Mouse (Mus musculus): ENCODE data around the gene Lamc1.
"Not testable (repeated sequence)": the region's sequence is repeated elsewhere in the genome, so short reads cannot be mapped to it uniquely, and the experiment has no call there.

The Lamc1 gene

GRCm38 (mm10) chr1:153332444-153333295 is at the start of gene Lamc1:
Lamc1 (minus strand) TSS chr1:153332786.
- DNase-seq (ENCODE audit: low spot score in 2 of 2) = peak; percentile 84 to 92

GRCm38 (mm10) chr1:153380746-153381282 is 48.2 kb upstream of the Lamc1 start:
- no peak for DNase-seq (ENCODE audit: low spot score in 2 of 2)

GRCm38 (mm10) chr1:153379832-153380231 is 47.2 kb upstream of the Lamc1 start:
- no peak for DNase-seq (ENCODE audit: low spot score in 2 of 2)

GRCm38 (mm10) chr1:153378587-153378986 is 46.0 kb upstream of the Lamc1 start:
- DNase-seq (ENCODE audit: low spot score in 2 of 2) = no peak

GRCm38 (mm10) chr1:153376446-153376845 is 43.9 kb upstream of the Lamc1 start:
- DNase-seq (ENCODE audit: low spot score in 2 of 2) = no peak

- DNase-seq (ENCODE audit: low spot score in 2 of 2) = no peak
Measured at GRCm38 (mm10) chr1:153374136-153374535, 41.5 kb upstream of the Lamc1 start.

- DNase-seq (ENCODE audit: low spot score in 2 of 2) = no peak
Measured at GRCm38 (mm10) chr1:153371846-153372245, 39.3 kb upstream of the Lamc1 start.

- DNase-seq (ENCODE audit: low spot score in 2 of 2) = no peak
Measured at GRCm38 (mm10) chr1:153369011-153369410, 36.4 kb upstream of the Lamc1 start.

- no peak for DNase-seq (ENCODE audit: low spot score in 2 of 2)
Measured at GRCm38 (mm10) chr1:153367048-153367447, 34.5 kb upstream of the Lamc1 start.

GRCm38 (mm10) chr1:153361926-153362325 is 29.3 kb upstream of the Lamc1 start:
- no peak for DNase-seq (ENCODE audit: low spot score in 2 of 2)

GRCm38 (mm10) chr1:153360556-153360955 is 28.0 kb upstream of the Lamc1 start:
- no peak for DNase-seq (ENCODE audit: low spot score in 2 of 2)

- DNase-seq (ENCODE audit: low spot score in 2 of 2) = no peak
Measured at GRCm38 (mm10) chr1:153357218-153357617, 24.6 kb upstream of the Lamc1 start.

GRCm38 (mm10) chr1:153354466-153354865 is 21.9 kb upstream of the Lamc1 start:
- no peak for DNase-seq (ENCODE audit: low spot score in 2 of 2)

- DNase-seq (ENCODE audit: low spot score in 2 of 2) = peak in 1 of 2 experiments; percentile 32
Measured at GRCm38 (mm10) chr1:153353736-153354430, 21.3 kb upstream of the Lamc1 start.

- DNase-seq (ENCODE audit: low spot score in 2 of 2) = peak in 1 of 2 experiments; percentile 8
Measured at GRCm38 (mm10) chr1:153351034-153351433, 18.4 kb upstream of the Lamc1 start.

- no peak for DNase-seq (ENCODE audit: low spot score in 2 of 2)
Measured at GRCm38 (mm10) chr1:153347726-153348125, 15.1 kb upstream of the Lamc1 start.

- DNase-seq (ENCODE audit: low spot score in 2 of 2) = no peak
Measured at GRCm38 (mm10) chr1:153347040-153347439, 14.5 kb upstream of the Lamc1 start.

GRCm38 (mm10) chr1:153345699-153346291 is 13.2 kb upstream of the Lamc1 start:
- DNase-seq (ENCODE audit: low spot score in 2 of 2) = no peak

- no peak for DNase-seq (ENCODE audit: low spot score in 2 of 2)
Measured at GRCm38 (mm10) chr1:153345002-153345401, 12.4 kb upstream of the Lamc1 start.

- not testable (repeated sequence) for DNase-seq (ENCODE audit: low spot score in 2 of 2)
Measured at GRCm38 (mm10) chr1:153335451-153335850, 2.9 kb upstream of the Lamc1 start.

- DNase-seq (ENCODE audit: low spot score in 2 of 2) = peak; percentile 65
Measured at GRCm38 (mm10) chr1:153333296-153334121, 923 bp upstream of the Lamc1 start.

Data from urinary bladder, postnatal 36 days (tissue).